Mouse (Mus musculus): Measurements from ENCODE around the gene Ppt1. TPM values are rescaled to one million over a fixed set of nuclear protein-coding genes. Genes with fewer than 3 reads are reported as not detected.

The Ppt1 gene
- polyA plus RNA-seq, 1 experiment from 2014 or later, result 54.9 TPM

GRCm38 (mm10) chr4:122873512-122873911 lies 37.5 kb downstream of the Ppt1 start:
- DNase-seq (ENCODE audit: low spot score), result no peak
- no peaks in the 10 kb centered on the region for H3K27me3 ChIP-seq (replicated peaks; ENCODE audit: control insufficient read depth, insufficient read depth, low read length)
- no peak overlapping the region for H3K4me3 ChIP-seq (ENCODE audit: low read depth, low read length)
- no peaks in the 10 kb centered on the region for H3K4me1 ChIP-seq (ENCODE audit: control insufficient read depth, insufficient read depth, low read length)
- no peaks in the 10 kb centered on the region for H3K9me3 ChIP-seq (replicated peaks; ENCODE audit: control insufficient read depth, low read length)
- ATAC-seq, result no peak
- H3K36me3 ChIP-seq (ENCODE audit: control insufficient read depth, insufficient read depth, low read length), result peaks cover 37% of the 10 kb centered on the region
- 88% methylated on average over 4 of the region's 4 CpGs for WGBS
- H3K27ac ChIP-seq (ENCODE audit: low read depth, low read length), result no peak overlapping the region
- H3K4me2 ChIP-seq (ENCODE audit: low read length), result no peak overlapping the region
- H3K9ac ChIP-seq (ENCODE audit: low read length), result no peak overlapping the region

- Histone ChIP-seq H3K4me3 (ENCODE audit: low read depth, low read length) (no peak overlapping the region), H3K9ac (ENCODE audit: low read length) (no peak overlapping the region), H3K9me3 (replicated peaks; ENCODE audit: control insufficient read depth, low read length) (no peaks in the 10 kb centered on the region), H3K27ac (ENCODE audit: low read depth, low read length) (no peak overlapping the region), H3K27me3 (replicated peaks; ENCODE audit: control insufficient read depth, insufficient read depth, low read length) (no peaks in the 10 kb centered on the region), H3K4me1 (ENCODE audit: control insufficient read depth, insufficient read depth, low read length) (no peaks in the 10 kb centered on the region), H3K36me3 (ENCODE audit: control insufficient read depth, insufficient read depth, low read length) (no peaks in the 10 kb centered on the region), H3K4me2 (ENCODE audit: low read length) (no peak overlapping the region)
- 93% methylated on average over 2 of the region's 2 CpGs for WGBS
- ATAC-seq (no peak), DNase-seq (ENCODE audit: low spot score) (no peak)
These were observed 42.5 kb downstream of the Ppt1 start for GRCm38 (mm10) chr4:122878333-122879070.

- Histone ChIP-seq H3K27ac (ENCODE audit: low read depth, low read length) (no peak overlapping the region), H3K27me3 (replicated peaks; ENCODE audit: control insufficient read depth, insufficient read depth, low read length) (no peaks in the 10 kb centered on the region), H3K36me3 (ENCODE audit: control insufficient read depth, insufficient read depth, low read length) (no peaks in the 10 kb centered on the region), H3K9ac (ENCODE audit: low read length) (no peak overlapping the region), H3K4me3 (ENCODE audit: low read depth, low read length) (no peak overlapping the region), H3K4me2 (ENCODE audit: low read length) (no peak overlapping the region), H3K4me1 (ENCODE audit: control insufficient read depth, insufficient read depth, low read length) (peaks cover 23% of the 10 kb centered on the region), H3K9me3 (replicated peaks; ENCODE audit: control insufficient read depth, low read length) (no peaks in the 10 kb centered on the region)
- 79% methylated on average over 3 of the region's 3 CpGs for WGBS
- DNase-seq (ENCODE audit: low spot score), result no peak
- no peak for ATAC-seq
These were observed 46.5 kb downstream of the Ppt1 start for GRCm38 (mm10) chr4:122882544-122882943.

GRCm38 (mm10) chr4:122883294-122883693 lies 47.3 kb downstream of the Ppt1 start:
- peaks cover 23% of the 10 kb centered on the region for H3K4me1 ChIP-seq (ENCODE audit: control insufficient read depth, insufficient read depth, low read length)
- DNase-seq (ENCODE audit: low spot score) (no peak), ATAC-seq (no peak)
- no peak overlapping the region for H3K4me3 ChIP-seq (ENCODE audit: low read depth, low read length)
- no peaks in the 10 kb centered on the region for H3K9me3 ChIP-seq (replicated peaks; ENCODE audit: control insufficient read depth, low read length)
- no peak overlapping the region for H3K27ac ChIP-seq (ENCODE audit: low read depth, low read length)
- H3K9ac ChIP-seq (ENCODE audit: low read length), result no peak overlapping the region
- 90% methylated on average over 3 of the region's 3 CpGs for WGBS
- peak overlapping the region; percentile 59; the same call in 1 of the 2 replicates for H3K4me2 ChIP-seq (ENCODE audit: low read length)
- no peaks in the 10 kb centered on the region for H3K27me3 ChIP-seq (replicated peaks; ENCODE audit: control insufficient read depth, insufficient read depth, low read length)
- H3K36me3 ChIP-seq (ENCODE audit: control insufficient read depth, insufficient read depth, low read length), result no peaks in the 10 kb centered on the region

- 85% methylated on average over 2 of the region's 2 CpGs for WGBS
- Histone ChIP-seq H3K36me3 (ENCODE audit: control insufficient read depth, insufficient read depth, low read length) (no peaks in the 10 kb centered on the region), H3K4me2 (ENCODE audit: low read length) (peak overlapping the region; percentile 59), H3K9me3 (replicated peaks; ENCODE audit: control insufficient read depth, low read length) (no peaks in the 10 kb centered on the region), H3K4me1 (ENCODE audit: control insufficient read depth, insufficient read depth, low read length) (peaks cover 23% of the 10 kb centered on the region), H3K27me3 (replicated peaks; ENCODE audit: control insufficient read depth, insufficient read depth, low read length) (no peaks in the 10 kb centered on the region), H3K9ac (ENCODE audit: low read length) (no peak overlapping the region; the same call in 1 of the 2 replicates), H3K27ac (ENCODE audit: low read depth, low read length) (no peak overlapping the region), H3K4me3 (ENCODE audit: low read depth, low read length) (peak overlapping the region; percentile 84; the same call in 1 of the 2 replicates)
- ATAC-seq (no peak), DNase-seq (ENCODE audit: low spot score) (no peak)
These were observed 48.0 kb downstream of the Ppt1 start for GRCm38 (mm10) chr4:122884051-122884450.

- Histone ChIP-seq H3K27ac (ENCODE audit: low read depth, low read length) (no peak overlapping the region), H3K4me3 (ENCODE audit: low read depth, low read length) (peak overlapping the region; percentile 84), H3K9ac (ENCODE audit: low read length) (peak overlapping the region; percentile 83), H3K4me1 (ENCODE audit: control insufficient read depth, insufficient read depth, low read length) (peaks cover 23% of the 10 kb centered on the region), H3K9me3 (replicated peaks; ENCODE audit: control insufficient read depth, low read length) (no peaks in the 10 kb centered on the region), H3K27me3 (replicated peaks; ENCODE audit: control insufficient read depth, insufficient read depth, low read length) (no peaks in the 10 kb centered on the region), H3K4me2 (ENCODE audit: low read length) (peak overlapping the region; percentile 59), H3K36me3 (ENCODE audit: control insufficient read depth, insufficient read depth, low read length) (no peaks in the 10 kb centered on the region)
- DNase-seq (ENCODE audit: low spot score) (no peak), ATAC-seq (no peak)
- 54% methylated on average over 12 of the region's 12 CpGs for WGBS
These were observed 48.7 kb downstream of the Ppt1 start for GRCm38 (mm10) chr4:122884481-122885340.

- no peaks in the 10 kb centered on the region for H3K36me3 ChIP-seq (ENCODE audit: control insufficient read depth, insufficient read depth, low read length)
- peak; percentile 99 for DNase-seq (ENCODE audit: low spot score)
- no peaks in the 10 kb centered on the region for H3K27me3 ChIP-seq (replicated peaks; ENCODE audit: control insufficient read depth, insufficient read depth, low read length)
- peak within 1 kb of the TSS; percentile 84 for H3K4me3 ChIP-seq (ENCODE audit: low read depth, low read length)
- peak within 1 kb of the TSS; percentile 92 for H3K4me2 ChIP-seq (ENCODE audit: low read length)
- ATAC-seq, result peak; percentile 95
- peak within 1 kb of the TSS; percentile 99 for H3K27ac ChIP-seq (ENCODE audit: low read depth, low read length)
- H3K9me3 ChIP-seq (replicated peaks; ENCODE audit: control insufficient read depth, low read length), result no peaks in the 10 kb centered on the region
- peaks cover 27% of the 10 kb centered on the region for H3K4me1 ChIP-seq (ENCODE audit: control insufficient read depth, insufficient read depth, low read length)
- peak within 1 kb of the TSS; percentile 84 for H3K9ac ChIP-seq (ENCODE audit: low read length)
- under 1% methylated on average over 49 of the region's 49 CpGs for WGBS
These were observed 49.9 kb downstream of the Ppt1 start, which contains the start of gene Cap1 for GRCm38 (mm10) chr4:122885768-122886578. Gene Cap1, minus strand, starts transcription at chr4:122886056.

GRCm38 (mm10) chr4:122886579-122887254 lies 50.7 kb downstream of the Ppt1 start:
- 2% methylated on average over 19 of the region's 19 CpGs for WGBS

More at GRCm38 (mm10) chr4:122886579-122887254, 50.7 kb downstream of the Ppt1 start:
- Histone ChIP-seq H3K27ac (ENCODE audit: low read depth, low read length) (peak overlapping the region; percentile 99), H3K27me3 (replicated peaks; ENCODE audit: control insufficient read depth, insufficient read depth, low read length) (no peaks in the 10 kb centered on the region), H3K4me1 (ENCODE audit: control insufficient read depth, insufficient read depth, low read length) (peaks cover 28% of the 10 kb centered on the region), H3K4me2 (ENCODE audit: low read length) (peak overlapping the region; percentile 92), H3K9ac (ENCODE audit: low read length) (peak overlapping the region; percentile 84), H3K36me3 (ENCODE audit: control insufficient read depth, insufficient read depth, low read length) (no peaks in the 10 kb centered on the region), H3K9me3 (replicated peaks; ENCODE audit: control insufficient read depth, low read length) (no peaks in the 10 kb centered on the region), H3K4me3 (ENCODE audit: low read depth, low read length) (peak overlapping the region; percentile 84)
- DNase-seq (ENCODE audit: low spot score), result peak; percentile 83
- ATAC-seq, result no peak
